Comparison of ENCODE assay signal across 23 mouse cellular contexts in the genomic region with DNA sequence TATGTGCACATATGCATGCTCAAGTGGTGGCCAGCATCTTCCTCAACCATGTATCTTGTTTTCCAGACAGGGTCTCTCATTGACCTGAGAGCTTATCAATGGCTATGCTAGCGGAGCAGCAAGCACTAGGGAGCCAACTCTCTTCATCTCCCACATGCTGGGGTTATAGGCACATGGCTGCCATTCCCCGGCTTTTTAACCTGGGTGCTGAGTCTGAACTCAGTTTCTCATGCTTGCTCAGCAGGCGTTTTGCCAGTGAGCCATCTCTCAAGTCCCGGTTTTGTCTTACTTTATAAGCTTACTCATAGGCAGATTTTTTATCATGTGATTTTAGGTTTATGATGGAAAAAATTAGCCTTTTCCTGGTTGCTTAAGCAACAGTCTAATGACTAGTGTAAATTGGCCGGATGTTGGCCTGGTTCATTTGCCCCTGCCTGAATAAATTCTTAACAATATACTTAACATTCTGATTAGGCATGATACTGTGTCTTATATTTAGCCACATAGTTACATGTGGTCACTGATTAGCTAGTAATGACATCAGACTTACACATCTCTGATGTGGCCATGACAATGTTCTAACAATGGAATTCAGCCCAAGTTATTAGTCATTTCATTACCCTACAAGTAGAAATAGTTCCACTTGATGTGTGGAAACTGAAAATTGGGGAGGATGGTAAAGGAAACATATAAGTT. TPM values are rescaled to one million over a fixed set of nuclear protein-coding genes. Genes with fewer than 3 reads are reported as not detected.
DNase-seq lines count a peak whose midpoint lies in the region; ATAC-seq and TF ChIP-seq lines count a peak whose summit lies in the region.
"Had no signal": no experiment of that assay in that cellular context is flagged by ENCODE, and none has a peak within 500 bp of the region (broad histone marks: within the 10 kb centered on the region; RNA-seq: fewer than 3 reads in every experiment).

No protein-coding gene starts in this region.

- ATAC-seq in CD4-positive, CD25-positive, alpha-beta regulatory T cell, adult 4 months: peak; percentile 75
- ATAC-seq: forebrain, embryonic 15.5 days; midbrain, embryonic 13.5 days had no signal

- no peak for TF ChIP-seq POLR2A in embryonic fibroblast, embryonic 13.5 days (IDR thresholded peaks at IDR 0.05; ENCODE audit: low read depth, low read length)

- intact Hi-C loops in left cerebral cortex, postnatal 14 days (cut with DNase I): no loop called here

- peak overlapping the region; percentile 52; the same call in 1 of the 2 replicates for H3K27ac ChIP-seq in embryonic fibroblast, embryonic 13.5 days (ENCODE audit: insufficient read depth, low read length)
- H3K27ac ChIP-seq: forebrain, embryonic 15.5 days; heart, adult 2 months; hindbrain, embryonic 12.5 days; liver, embryonic 13.5 days; midbrain, embryonic 13.5 days; neural tube, embryonic 12.5 days had no signal

- DNase-seq in adrenal gland, adult 2 months: peak; percentile 37
- DNase-seq in adrenal gland, postnatal 14 days: no peak
- no peak for DNase-seq in ovary, adult 18-20 months (ENCODE audit: low spot score)
- DNase-seq in left cerebral cortex, postnatal 14 days (ENCODE audit: low spot score in 2 of 2): no peak
- no peak for DNase-seq in kidney, adult 8-10 months
- DNase-seq: adrenal gland, postnatal 10 days; cerebellum, adult 9-10 months; gastrocnemius, postnatal 25 days; heart, adult 2 months; kidney, postnatal 25 days; layer of hippocampus, adult 9-11 months; liver, embryonic 13.5 days; lung, adult 2 months; lung, postnatal 14 days; retina, postnatal 1 day; right cerebral cortex, postnatal 4 days; thymus, postnatal 36 days had no signal

- no peak for TF ChIP-seq CTCF in embryonic fibroblast, embryonic 13.5 days (IDR thresholded peaks at IDR 0.05; ENCODE audit: borderline replicate concordance, insufficient read depth, low read length)

- H3K4me3 ChIP-seq in embryonic fibroblast, embryonic 13.5 days (ENCODE audit: insufficient read depth, low read length): no peak overlapping the region
- H3K4me3 ChIP-seq: forebrain, embryonic 15.5 days; heart, adult 2 months; hindbrain, embryonic 12.5 days; liver, embryonic 13.5 days; midbrain, embryonic 13.5 days; neural tube, embryonic 12.5 days had no signal

- H3K4me1 ChIP-seq in embryonic fibroblast, embryonic 13.5 days (ENCODE audit: control insufficient read depth, insufficient read depth, low read length): peaks cover 2% of the 10 kb centered on the region; the same call in 1 of the 2 replicates
- H3K4me1 ChIP-seq: forebrain, embryonic 15.5 days; hindbrain, embryonic 12.5 days; midbrain, embryonic 13.5 days; neural tube, embryonic 12.5 days had no signal

RNA-seq across cellular contexts. Expression of gene Rsbn1, which starts 6.4 kb away (rescaled TPM):
- 10 to 100 TPM; 14.6 to 18.3 TPM for total RNA-seq in adrenal gland, adult 2 months (2021)
- polyA plus RNA-seq in adrenal gland, adult 2 months (2012; rRNA removed): 5.1 and 6.3 TPM in 2 replicates
- total RNA-seq in adrenal gland, postnatal 14 days (2021): 16.2 and 18.0 TPM in 2 replicates
- 10 to 100 TPM; 10.5 to 11.2 TPM for polyA plus RNA-seq in CD4-positive, CD25-positive, alpha-beta regulatory T cell, adult 4 months (2017; shearing (Covaris generic))
- polyA plus RNA-seq in embryonic fibroblast, embryonic 13.5 days (2011; ENCODE audit: insufficient read length, low read depth, missing spikeins): 10.1 and 11.9 TPM in 2 replicates
- total RNA-seq in left cerebral cortex, postnatal 14 days (2021): 10 to 100 TPM; 18.0 to 18.4 TPM

RNA-seq across cellular contexts. Expression of gene Ptpn22, which starts 47.9 kb away (rescaled TPM):
- total RNA-seq in adrenal gland, adult 2 months (2021): 1 to 10 TPM; 1.6 to 2.7 TPM
- polyA plus RNA-seq in adrenal gland, adult 2 months (2012; rRNA removed): 0.27 and 0.41 TPM in 2 replicates
- 1.4 and 7.8 TPM in 2 replicates for total RNA-seq in adrenal gland, postnatal 14 days (2021)
- polyA plus RNA-seq in CD4-positive, CD25-positive, alpha-beta regulatory T cell, adult 4 months (2017; shearing (Covaris generic)): 100 to 1,000 TPM; 350 to 445 TPM
- polyA plus RNA-seq in embryonic fibroblast, embryonic 13.5 days (2011; ENCODE audit: insufficient read length, low read depth, missing spikeins): 0.28 and 0.62 TPM in 2 replicates
- under 1 TPM; 0.89 to 0.92 TPM for total RNA-seq in left cerebral cortex, postnatal 14 days (2021)
